Mouse (Mus musculus) monocyte, adult 5-6 weeks (primary cell): ENCODE results near the gene Nptx1. TPM values are rescaled to one million over a fixed set of nuclear protein-coding genes. Genes with fewer than 3 reads are reported as not detected.

ENCODE experiments used
- ATAC-seq: fragments of 153-309, 156-312 bp; replicated peaks from 2 replicates; pipeline ENCODE4 v1.8.0; 2017; ENCODE audit warnings: mild to moderate bottlenecking; ENCODE audit not compliant: low TSS enrichment, insufficient number of reproducible peaks, severe bottlenecking, poor library complexity, low FRiP score
- total RNA-seq: library from RNA; stranded (forward); fragments of 200-1000, 200-491, 200-594 nt; gene quantifications from 3 replicates; pipeline ENCODE4 v1.2.3, GENCODE M21; 2017

The Nptx1 gene
- total RNA-seq, 1 experiment from 2014 or later: 0.29 TPM

- no peak for ATAC-seq
Observed at GRCm38 (mm10) chr11:119509165-119509776, 38.3 kb downstream of the Nptx1 start.

- no peak for ATAC-seq
Observed at GRCm38 (mm10) chr11:119507772-119508171, 39.8 kb downstream of the Nptx1 start.

DNA sequence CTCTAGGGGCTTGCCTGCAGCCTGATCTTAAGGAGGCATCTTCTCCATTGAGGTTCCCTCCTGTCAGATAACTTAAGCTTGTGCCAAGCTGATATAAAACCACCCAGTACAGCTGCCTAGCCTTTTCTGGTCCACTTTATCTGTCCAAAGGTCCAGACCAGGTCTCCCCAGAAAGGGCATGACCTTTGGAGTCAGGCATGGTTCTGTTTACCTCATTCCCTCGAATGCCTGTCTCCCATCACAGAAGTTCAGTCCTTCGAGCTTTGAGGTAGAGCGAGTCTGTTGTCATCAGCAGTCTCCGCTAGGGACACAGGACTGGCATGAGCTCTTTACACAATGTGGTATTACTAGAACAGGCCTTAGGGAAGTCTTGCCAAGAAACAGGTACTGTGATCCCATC, 41.2 kb downstream of the Nptx1 start:
- no peak for ATAC-seq

GRCm38 (mm10) chr11:119503675-119504074, 43.9 kb downstream of the Nptx1 start:
- ATAC-seq: peak; percentile 86

DNA sequence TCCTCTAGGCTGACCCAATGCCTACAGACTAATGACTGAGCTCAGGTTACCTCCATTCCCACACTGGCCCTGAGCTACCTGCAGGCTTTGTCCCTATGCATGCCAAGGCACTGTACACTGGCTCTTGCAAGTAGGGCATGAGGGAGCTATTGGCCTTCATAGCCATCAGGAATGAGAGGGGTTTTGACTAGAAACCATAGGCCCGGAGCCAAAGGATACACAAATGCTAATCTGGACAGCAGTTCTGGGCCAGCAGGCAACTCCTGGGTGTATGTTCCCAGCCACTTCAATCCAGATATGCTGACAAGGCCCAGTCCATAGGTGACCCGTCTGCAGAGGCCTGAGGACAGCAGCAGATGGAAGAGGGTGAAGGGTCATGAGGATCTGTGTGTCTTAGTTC, 47.5 kb downstream of the Nptx1 start:
- ATAC-seq: no peak

DNA sequence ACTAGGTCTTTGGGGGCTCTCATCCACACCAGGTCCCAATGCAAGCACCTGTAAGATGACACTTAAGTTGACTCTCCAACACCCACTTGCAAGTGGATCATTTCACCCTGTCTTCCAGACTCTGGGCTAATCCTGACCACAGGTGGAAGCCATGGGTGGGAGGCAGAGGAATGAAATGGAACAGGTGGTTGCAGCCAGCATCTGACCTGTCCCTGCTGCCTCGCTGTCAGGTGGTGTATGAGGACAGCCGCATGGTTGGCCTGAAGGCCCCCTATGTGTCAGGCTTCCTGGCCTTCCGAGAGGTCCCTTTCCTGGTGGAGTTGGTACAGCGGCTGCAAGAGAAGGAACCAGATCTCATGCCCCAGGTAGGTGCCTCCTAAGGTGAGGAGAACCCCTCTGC, 48.3 kb downstream of the Nptx1 start:
- ATAC-seq: no peak

GRCm38 (mm10) chr11:119497451-119497850, 50.1 kb downstream of the Nptx1 start:
- no peak for ATAC-seq

DNA sequence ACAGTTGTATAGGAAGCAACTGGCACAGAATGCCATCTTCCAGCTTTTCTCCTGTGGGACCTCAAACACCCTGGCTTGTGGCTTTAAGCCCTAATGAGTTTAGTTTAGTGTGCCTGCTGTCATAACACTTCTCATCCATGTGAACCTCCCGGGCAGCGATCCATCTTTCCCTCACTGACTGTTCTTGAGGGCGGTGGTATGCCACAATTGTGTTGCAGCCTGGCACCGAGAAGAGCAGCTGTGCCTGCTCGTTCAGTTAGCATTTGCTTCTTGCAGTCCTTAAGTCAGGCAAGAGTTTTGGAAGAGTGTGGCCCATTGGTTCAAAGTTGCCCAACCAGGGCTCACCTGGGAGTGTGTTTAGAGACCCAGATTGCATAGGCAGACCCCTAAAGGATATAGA, 51.4 kb downstream of the Nptx1 start:
- no peak for ATAC-seq

DNA sequence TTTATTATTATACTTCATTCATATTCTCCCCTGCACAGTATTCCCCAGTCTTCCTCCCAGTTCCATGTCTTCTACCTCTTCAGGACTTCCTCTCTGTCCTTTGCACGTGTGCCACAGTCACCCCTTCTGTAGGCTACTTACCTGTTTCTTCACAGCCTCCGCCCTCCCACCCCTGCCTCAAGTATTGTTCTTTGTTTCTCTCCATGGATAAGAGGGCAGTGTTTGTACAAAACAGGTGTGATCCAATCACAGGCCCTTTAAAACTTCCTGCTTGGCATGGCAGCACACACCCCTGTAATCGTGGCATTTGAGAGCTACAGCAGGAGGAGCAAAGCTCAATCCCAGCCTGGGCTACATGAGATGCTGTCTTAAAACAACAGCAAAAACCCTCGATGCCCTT, 54.0 kb downstream of the Nptx1 start:
- no peak for ATAC-seq

DNA sequence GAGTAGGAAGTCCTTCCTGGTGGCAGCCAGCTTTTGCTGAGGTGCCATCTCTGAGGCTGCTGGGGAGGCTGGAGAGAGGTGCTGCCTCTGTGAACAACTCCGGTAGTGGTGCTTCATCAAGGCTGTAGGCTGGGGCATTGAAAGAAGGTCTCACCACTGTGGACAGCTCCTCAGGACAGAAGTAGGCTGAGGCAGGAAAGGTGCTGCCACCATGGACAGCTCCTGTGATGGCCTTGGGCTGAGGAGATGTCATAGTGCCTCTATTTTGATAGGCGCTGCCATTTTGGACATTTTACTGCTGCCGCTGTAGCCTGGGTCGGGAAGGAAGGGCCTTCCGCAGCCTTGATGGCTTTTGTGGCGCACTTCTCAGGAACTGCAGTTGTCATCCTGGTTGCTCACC, 54.7 kb downstream of the Nptx1 start:
- ATAC-seq: no peak

DNA sequence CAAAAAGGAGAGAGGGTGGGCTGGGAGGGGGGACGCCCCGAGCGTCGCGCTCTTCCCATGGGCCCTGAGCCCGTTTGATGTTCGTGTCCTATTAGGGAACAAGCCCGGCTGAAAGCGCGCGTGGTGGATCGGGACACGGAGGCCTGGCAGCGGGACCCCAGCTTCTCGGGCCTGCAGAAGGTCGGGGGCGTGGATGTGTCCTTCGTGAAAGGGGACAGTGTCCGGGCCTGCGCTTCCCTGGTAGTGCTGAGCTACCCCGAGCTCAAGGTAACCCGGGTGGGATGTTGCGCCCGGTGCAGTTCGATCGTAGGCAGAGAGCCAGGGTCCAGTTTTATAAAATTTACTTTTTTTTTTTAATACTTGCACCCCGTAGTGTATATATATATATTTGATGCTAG, 55.9 kb downstream of the Nptx1 start:
- ATAC-seq: no peak; the same call in 1 of the 2 replicates

GRCm38 (mm10) chr11:119490861-119491689, 56.5 kb downstream of the Nptx1 start, which contains the start of gene Endov:
Gene Endov, plus strand, starts transcription at chr11:119491347.
- peak; percentile 94 for ATAC-seq

Other genes starting within 250 kb of the Nptx1 start
- 130 to 164 TPM (median 159 TPM) in 3 replicates for gene Eif4a3, start 247.7 kb downstream of the Nptx1 start, total RNA-seq
- gene Card14, start 240.0 kb downstream of the Nptx1 start, total RNA-seq: 0.19 TPM in 1 of 3 replicates, not detected in the others
- gene Sgsh, start 192.2 kb downstream of the Nptx1 start, total RNA-seq: 15.0 to 19.4 TPM (median 17.0 TPM) in 3 replicates
- 8.4 to 16.4 TPM (median 13.5 TPM) in 3 replicates for gene Slc26a11, start 192.2 kb downstream of the Nptx1 start, total RNA-seq
- gene Rnf213, start 154.7 kb downstream of the Nptx1 start, total RNA-seq: 58.5 to 104 TPM (median 67.5 TPM) in 3 replicates
- 4.1 to 11.0 TPM (median 7.6 TPM) in 3 replicates for gene Endov, start 56.4 kb downstream of the Nptx1 start, total RNA-seq
- gene Rptor, start 55.2 kb upstream of the Nptx1 start, total RNA-seq: 13.5 to 38.4 TPM (median 15.3 TPM) in 3 replicates